Mouse (Mus musculus) layer of hippocampus, adult 8-10 months (tissue): ENCODE measurements around the gene Epha6. TPM values are rescaled to one million over a fixed set of nuclear protein-coding genes. Genes with fewer than 3 reads are reported as not detected.

Source experiments
- DNase-seq, 2 experiments: peaks; one replicate each; pipeline ENCODE4 v3.0.0; 2022; ENCODE audit warnings: low spot score in 2 of 2
- total RNA-seq, 4 experiments: library from RNA; stranded (reverse); gene quantifications; 2 replicates each; pipeline ENCODE4 v1.2.4; 2022

The Epha6 gene
- total RNA-seq, 4 experiments from 2014 or later, result 159 to 187 (median 173) TPM

GRCm38 (mm10) chr16:60266367-60267351 is 338.7 kb downstream of the Epha6 start:
- no peak for DNase-seq

- no peak for DNase-seq
Measured at GRCm38 (mm10) chr16:60264719-60265508, 340.4 kb downstream of the Epha6 start.

GRCm38 (mm10) chr16:60258151-60258635 is 347.1 kb downstream of the Epha6 start:
- peak in 1 of 2 experiments; percentile 16 for DNase-seq

- no peak for DNase-seq
Measured at GRCm38 (mm10) chr16:60257623-60258022, 347.7 kb downstream of the Epha6 start.

- no peak for DNase-seq
Measured at GRCm38 (mm10) chr16:60257044-60257443, 348.3 kb downstream of the Epha6 start.

GRCm38 (mm10) chr16:60239356-60240190 is 365.8 kb downstream of the Epha6 start:
- no peak for DNase-seq

GRCm38 (mm10) chr16:60233985-60234766 is 371.2 kb downstream of the Epha6 start:
- no peak for DNase-seq

GRCm38 (mm10) chr16:60232982-60233381 is 372.3 kb downstream of the Epha6 start:
- DNase-seq, result no peak

GRCm38 (mm10) chr16:60209151-60209550 is 396.2 kb downstream of the Epha6 start:
- DNase-seq, result no peak

- no peak for DNase-seq
Measured at GRCm38 (mm10) chr16:60175580-60175979, 429.8 kb downstream of the Epha6 start.

- DNase-seq, result no peak
Measured at GRCm38 (mm10) chr16:60152439-60152838, 452.9 kb downstream of the Epha6 start.

GRCm38 (mm10) chr16:60144370-60144769 is 461.0 kb downstream of the Epha6 start:
- no peak for DNase-seq

- DNase-seq, result no peak
Measured at GRCm38 (mm10) chr16:60121435-60121834, 483.9 kb downstream of the Epha6 start.

GRCm38 (mm10) chr16:60102210-60102609 is 503.1 kb downstream of the Epha6 start:
- peak in 1 of 2 experiments; percentile 24 for DNase-seq

GRCm38 (mm10) chr16:60095333-60095732 is 510.0 kb downstream of the Epha6 start:
- DNase-seq, result no peak

- no peak for DNase-seq
Measured at GRCm38 (mm10) chr16:60086976-60087375, 518.4 kb downstream of the Epha6 start.

GRCm38 (mm10) chr16:60070457-60071112 is 534.7 kb downstream of the Epha6 start:
- peak in 1 of 2 experiments; percentile 22 for DNase-seq

- no peak for DNase-seq
Measured at GRCm38 (mm10) chr16:60043809-60044208, 561.5 kb downstream of the Epha6 start.

- DNase-seq, result no peak
Measured at GRCm38 (mm10) chr16:60028381-60028780, 577.0 kb downstream of the Epha6 start.
